Mouse (Mus musculus) heart, postnatal 0 days (tissue): ENCODE measurements around the gene Lipo3. TPM values are rescaled to one million over a fixed set of nuclear protein-coding genes. Genes with fewer than 3 reads are reported as not detected.
"Not testable (repeated sequence)": the region's sequence is repeated elsewhere in the genome, so short reads cannot be mapped to it uniquely, and the experiment has no call there.

Experiments used
- ATAC-seq: fragments of 200-750 bp; cut with Nextera tagmentation; 2 replicates; pipeline ENCODE4 v1.8.0; 2017; ENCODE audit warnings: low read depth, moderate number of reproducible peaks, moderate library complexity; ENCODE audit not compliant: insufficient read depth
- DNase-seq: peaks from one replicate; pipeline ENCODE4 v3.0.0-alpha.2; 2016; ENCODE audit warnings: low spot score
- H3K27ac ChIP-seq: fragments of 300-500 bp; sonication (generic); 2 replicates; pipeline ENCODE4 v1.5.1; 2014; ENCODE audit warnings: low read depth, mild to moderate bottlenecking
- H3K27me3 ChIP-seq: fragments of 300-500 bp; sonication (generic); 2 replicates; pipeline ENCODE4 v1.6.1; 2014; ENCODE audit warnings: low read length, mixed read lengths; ENCODE audit not compliant: control insufficient read depth, insufficient read depth
- H3K36me3 ChIP-seq: fragments of 300-500 bp; sonication (generic); replicated peaks from 2 replicates; pipeline ENCODE4 v1.6.1; 2014; ENCODE audit warnings: low read length, mixed read lengths; ENCODE audit not compliant: control insufficient read depth, insufficient read depth
- H3K4me1 ChIP-seq: fragments of 300-500 bp; sonication (generic); 2 replicates; pipeline ENCODE4 v1.6.1; 2014; ENCODE audit warnings: antibody characterized with exemption; ENCODE audit not compliant: control insufficient read depth, insufficient read depth
- H3K4me2 ChIP-seq: fragments of 300-500 bp; sonication (generic); 2 replicates; pipeline ENCODE4 v1.6.1; 2014; ENCODE audit warnings: low read depth, mild to moderate bottlenecking, low read length, moderate library complexity
- H3K4me3 ChIP-seq: fragments of 300-500 bp; sonication (generic); 2 replicates; pipeline ENCODE4 v1.5.1; 2014; ENCODE audit warnings: low read depth, low read length
- H3K9ac ChIP-seq: fragments of 300-500 bp; sonication (generic); replicated peaks from 2 replicates; pipeline ENCODE4 v1.6.1; 2014; ENCODE audit warnings: low read depth, low read length, mixed read lengths
- H3K9me3 ChIP-seq: fragments of 300-500 bp; sonication (generic); replicated peaks from 2 replicates; pipeline ENCODE4 v1.6.1; 2016; ENCODE audit warnings: low read length; ENCODE audit not compliant: control insufficient read depth
- CTCF ChIP-seq: IDR thresholded peaks from 2 replicates; pipeline ENCODE4 v1.5.1; 2016; ENCODE audit warnings: antibody characterized with exemption, control low read depth, low read depth
- EP300 ChIP-seq: IDR thresholded peaks from 2 replicates; pipeline ENCODE4 v1.6.1; 2016; ENCODE audit warnings: antibody characterized with exemption, low read depth
- WGBS: fragments of 180-500 bp; shearing (Covaris S2); extraction: QIAGEN DNeasy Blood & Tissue Kit; methylation state at CpG from one replicate; pipeline ENCODE4 v1.1.7; 2014; 5-methylcytosine and 5-hydroxymethylcytosine counted together
- polyA plus RNA-seq: library from polyadenylated mRNA; unstranded; fragments of >200 nt; fragmentation: Nextera tagmentation; extraction: Ambion mirVana; gene quantifications from 2 replicates; pipeline ENCODE4 v1.2.1, GENCODE M21; 2015
- total RNA-seq: library from RNA; depleted of rRNA; stranded (reverse); fragments of >200 nt; gene quantifications from 2 replicates; pipeline ENCODE4 v1.2.3, GENCODE M21; 2014; ENCODE audit warnings: low replicate concordance; rRNA removed

Gene Lipo3
- 7.6 and 12.9 TPM in 2 replicates for total RNA-seq
- polyA plus RNA-seq: 12.2 and 12.6 TPM in 2 replicates

DNA sequence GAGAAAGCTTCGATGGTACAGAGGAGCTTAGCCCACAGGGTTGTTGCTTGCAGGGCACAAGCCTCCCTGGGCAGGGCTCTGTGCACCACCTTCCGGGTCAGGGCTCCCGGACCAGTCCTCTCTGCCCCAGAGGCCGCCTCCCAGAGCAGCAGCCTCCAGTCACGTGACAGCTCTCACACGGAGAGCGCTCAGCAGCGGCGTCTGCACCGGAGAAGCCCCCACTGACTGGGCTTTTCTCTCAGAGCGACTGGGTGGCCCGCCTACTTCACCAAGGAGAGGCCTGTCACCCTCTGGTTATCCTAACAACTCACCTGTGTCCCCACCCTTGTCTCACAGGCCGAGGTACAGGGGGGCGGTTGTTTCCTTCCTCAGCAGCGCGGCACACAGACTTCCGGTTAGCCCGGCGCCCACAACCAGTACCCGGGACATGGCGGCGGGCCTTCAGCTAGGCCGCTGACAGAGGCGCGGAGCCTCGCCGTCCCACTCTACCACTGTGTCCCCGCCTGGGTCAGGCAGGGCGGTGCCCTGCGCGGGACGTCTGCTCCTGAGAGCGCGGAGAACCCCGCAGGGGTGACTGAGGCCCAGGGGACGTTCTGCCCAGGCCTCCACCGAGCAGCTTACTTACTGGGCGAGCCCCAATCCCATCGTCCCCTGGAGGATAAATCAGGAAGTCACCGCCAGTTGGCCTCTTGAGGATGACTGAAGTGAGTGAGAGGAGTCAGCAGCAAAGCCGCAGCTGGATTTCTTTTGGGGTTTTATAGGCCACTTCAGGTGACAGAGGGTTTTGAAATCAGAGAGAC lies at the start of gene Lipo3:
Gene Lipo3 (minus strand): TSS at position 665 of the 800 bp plus-strand sequence.
- H3K9me3 ChIP-seq, H3K36me3 ChIP-seq, H3K4me3 ChIP-seq, H3K9ac ChIP-seq, H3K27me3 ChIP-seq, H3K4me1 ChIP-seq, DNase-seq, H3K27ac ChIP-seq: not testable (repeated sequence)
- ATAC-seq: peak; percentile 85
- 22% methylated on average over 10 of the region's 41 CpGs for WGBS
- H3K4me2 ChIP-seq: peak within 1 kb of the TSS; percentile 20; the same call in 1 of the 2 replicates

DNA sequence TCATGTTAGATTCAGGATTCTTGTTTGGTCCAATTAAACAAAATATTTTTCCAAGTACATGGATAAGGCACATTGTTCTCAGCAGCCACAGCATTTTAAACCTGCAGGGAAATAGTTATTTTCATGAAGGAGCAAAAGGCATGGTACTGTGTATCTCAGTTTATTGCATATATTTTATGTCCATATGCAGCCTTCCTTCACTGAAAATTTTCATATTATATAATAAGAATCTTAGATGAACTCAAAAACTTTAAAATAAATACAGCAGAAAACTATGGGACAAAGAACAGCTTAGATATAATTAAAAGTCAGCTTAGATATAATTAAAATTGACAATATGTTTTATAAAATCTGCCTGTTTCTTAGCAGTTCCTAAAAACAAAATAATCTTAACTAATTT lies 25.6 kb upstream of the Lipo3 start, which contains the start of gene Lipo1:
Gene Lipo1 (minus strand): TSS at position 101 of the 400 bp plus-strand sequence.
- not testable (repeated sequence) for H3K4me1 ChIP-seq, ATAC-seq, DNase-seq, H3K4me2 ChIP-seq, H3K27me3 ChIP-seq, H3K9ac ChIP-seq, H3K9me3 ChIP-seq, H3K4me3 ChIP-seq, H3K36me3 ChIP-seq, H3K27ac ChIP-seq

- Histone ChIP-seq H3K4me1 (no peaks in the 10 kb centered on the region), H3K36me3 (no peaks in the 10 kb centered on the region), H3K27me3 (no peaks in the 10 kb centered on the region), H3K4me3 (no peak overlapping the region), H3K9me3 (no peaks in the 10 kb centered on the region), H3K4me2 (no peak overlapping the region), H3K27ac (no peak overlapping the region), H3K9ac (no peak overlapping the region)
- WGBS: 84% methylated on average over 12 of the region's 12 CpGs
- no peak for DNase-seq
- no peak for ATAC-seq
- TF ChIP-seq CTCF: no peak
- no peak for TF ChIP-seq EP300
Measured at GRCm38 (mm10) chr19:33786576-33787277, 25.0 kb upstream of the Lipo3 start.

DNA sequence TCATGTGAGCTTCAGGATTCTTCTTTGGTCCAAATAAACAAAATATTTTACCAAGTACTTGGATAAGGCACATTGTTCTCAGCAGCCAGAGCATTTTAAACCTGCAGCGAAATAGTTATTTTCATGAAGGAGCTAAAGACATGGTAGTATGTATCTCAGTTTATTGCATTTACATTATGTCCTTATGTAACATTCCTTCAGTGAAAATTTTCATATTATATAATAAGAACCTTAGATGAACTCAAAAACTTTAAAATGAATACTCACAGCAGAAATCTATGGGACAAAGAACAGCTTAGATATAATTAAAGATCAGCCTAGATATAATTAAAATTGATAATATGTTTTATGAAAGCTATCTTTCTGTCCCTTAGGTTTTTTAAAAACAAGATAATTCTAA lies 10.5 kb downstream of the Lipo3 start, which contains the start of gene Lipo2:
Gene Lipo2 (minus strand): TSS at position 101 of the 400 bp plus-strand sequence.
- ATAC-seq, H3K4me3 ChIP-seq, DNase-seq, H3K9ac ChIP-seq, H3K9me3 ChIP-seq, H3K27me3 ChIP-seq, H3K4me2 ChIP-seq, H3K27ac ChIP-seq, H3K36me3 ChIP-seq, H3K4me1 ChIP-seq: not testable (repeated sequence)
- 80% methylated on average over 1 of the region's 1 CpGs for WGBS

DNA sequence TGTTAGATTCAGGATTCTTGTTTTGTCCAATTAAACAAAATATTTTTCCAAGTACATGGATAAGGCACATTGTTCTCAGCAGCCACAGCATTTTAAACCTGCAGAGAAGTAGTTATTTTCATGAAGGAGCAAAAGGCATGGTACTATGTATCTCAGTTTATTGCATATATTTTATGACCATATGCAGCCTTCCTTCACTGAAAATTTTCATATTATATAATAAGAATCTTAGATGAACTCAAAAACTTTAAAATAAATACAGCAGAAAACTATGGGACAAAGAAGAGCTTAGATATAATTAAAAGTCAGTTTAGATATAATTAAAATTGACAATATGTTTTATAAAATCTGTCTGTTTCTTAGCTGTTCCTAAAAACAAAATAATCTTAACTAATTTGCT lies 136.6 kb downstream of the Lipo3 start, which contains the start of gene Gm8978:
Gene Gm8978 (minus strand): TSS at position 101 of the 400 bp plus-strand sequence.
- ATAC-seq, H3K4me3 ChIP-seq, H3K27me3 ChIP-seq, H3K9ac ChIP-seq, DNase-seq, H3K36me3 ChIP-seq, H3K4me1 ChIP-seq, H3K4me2 ChIP-seq, H3K9me3 ChIP-seq, H3K27ac ChIP-seq: not testable (repeated sequence)

DNA sequence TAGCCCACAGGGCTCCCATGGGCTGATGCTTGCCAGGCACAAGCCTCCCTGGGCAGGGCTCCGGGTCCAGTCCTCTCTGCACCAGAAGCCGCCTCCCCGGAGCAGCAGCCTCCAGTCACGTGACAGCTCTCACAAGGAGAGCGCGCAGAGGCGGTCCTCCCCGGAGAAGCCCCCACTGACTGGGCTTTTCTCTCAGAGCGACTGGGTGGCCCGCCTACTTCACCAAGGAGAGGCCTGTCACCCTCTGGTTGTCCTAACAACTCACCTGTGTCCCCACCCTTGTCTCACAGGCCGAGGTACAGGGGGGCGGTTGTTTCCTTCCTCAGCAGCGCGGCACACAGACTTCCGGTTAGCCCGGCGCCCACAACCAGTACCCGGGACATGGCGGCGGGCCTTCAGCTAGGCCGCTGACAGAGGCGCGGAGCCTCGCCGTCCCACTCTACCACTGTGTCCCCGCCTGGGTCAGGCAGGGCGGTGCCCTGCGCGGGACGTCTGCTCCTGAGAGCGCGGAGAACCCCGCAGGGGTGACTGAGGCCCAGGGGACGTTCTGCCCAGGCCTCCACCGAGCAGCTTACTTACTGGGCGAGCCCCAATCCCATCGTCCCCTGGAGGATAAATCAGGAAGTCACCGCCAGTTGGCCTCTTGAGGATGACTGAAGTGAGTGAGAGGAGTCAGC lies 172.0 kb downstream of the Lipo3 start:
- not testable (repeated sequence) for H3K36me3 ChIP-seq, H3K9me3 ChIP-seq, H3K27me3 ChIP-seq, H3K4me1 ChIP-seq
- Histone ChIP-seq H3K4me3 (peak overlapping the region; percentile 51), H3K27ac (peak overlapping the region; percentile 60), H3K4me2 (peak overlapping the region; percentile 63), H3K9ac (peak overlapping the region; percentile 59)
- ATAC-seq (peak; percentile 98), DNase-seq (peak; percentile 78)
- WGBS: 4% methylated on average over 10 of the region's 38 CpGs

DNA sequence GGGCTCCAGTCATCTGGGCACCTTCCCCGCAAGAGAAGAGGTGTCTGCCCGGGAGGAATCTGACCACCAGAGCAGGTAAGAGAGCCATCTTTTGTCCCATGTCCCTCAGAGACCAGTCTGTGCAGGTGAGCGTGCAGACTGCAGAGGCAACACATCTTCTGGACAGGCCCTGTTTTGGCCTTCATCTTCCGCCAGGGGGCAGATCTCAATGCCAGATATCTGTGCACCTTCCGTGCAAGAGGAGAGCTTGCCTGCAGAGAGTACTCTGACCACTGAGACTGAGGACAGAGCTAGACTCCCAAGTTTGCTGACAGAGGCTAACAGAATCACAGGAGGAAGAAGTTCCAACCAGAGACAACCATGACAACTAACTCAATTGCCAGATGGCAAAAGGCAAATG lies 193.2 kb downstream of the Lipo3 start:
- H3K4me1 ChIP-seq, H3K27me3 ChIP-seq, H3K9ac ChIP-seq, DNase-seq, H3K9me3 ChIP-seq, H3K4me2 ChIP-seq, H3K36me3 ChIP-seq, H3K4me3 ChIP-seq, H3K27ac ChIP-seq, ATAC-seq: not testable (repeated sequence)
- WGBS: 88% methylated on average over 5 of the region's 5 CpGs
